Comparison of ENCODE assay signal across 8 mouse cellular contexts in the genomic region with DNA sequence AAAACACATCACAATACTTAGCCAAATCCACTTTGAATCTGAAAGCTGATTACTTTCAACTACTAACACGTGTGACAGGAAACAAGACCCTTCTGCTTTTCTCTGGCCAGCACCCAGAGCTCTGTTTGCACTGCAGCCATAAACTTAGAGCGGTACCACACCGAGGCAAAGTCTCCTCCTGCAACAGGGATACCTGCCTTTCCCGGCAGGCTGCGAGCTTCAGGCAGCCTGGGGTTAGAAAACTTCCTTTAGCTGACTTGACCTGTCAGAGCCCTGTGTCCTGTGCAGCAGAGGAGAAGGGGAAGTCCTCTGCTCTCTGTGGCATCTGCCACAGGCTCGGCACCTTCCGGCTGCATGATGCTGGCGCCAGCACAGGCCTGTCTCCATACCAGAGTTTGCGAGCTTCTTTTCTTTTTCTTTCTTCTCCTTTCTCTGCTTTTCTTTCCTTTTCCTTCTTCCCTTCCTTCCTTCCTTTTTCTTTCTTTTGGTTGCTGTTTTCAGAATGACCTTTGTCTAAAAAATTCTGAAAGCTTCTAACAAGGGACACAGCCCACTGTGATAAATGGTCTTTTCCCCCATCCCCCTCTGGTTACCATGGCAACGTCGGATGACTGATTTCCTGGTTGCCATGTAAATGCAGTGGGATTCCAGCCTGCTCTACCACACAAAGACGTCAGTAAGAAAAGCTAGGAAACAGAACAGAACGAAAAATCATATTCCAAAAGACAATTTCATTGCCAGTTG. TPM values are rescaled to one million over a fixed set of nuclear protein-coding genes. Genes with fewer than 3 reads are reported as not detected.
A peak's percentile ranks its signal among the peaks of the same experiment; 100 is the strongest.
DNase-seq lines count a peak whose midpoint lies in the region; ATAC-seq lines count a peak whose summit lies in the region.

No protein-coding gene starts in this region.

- H3K27ac ChIP-seq in hindbrain, embryonic 14.5 days, result peak overlapping the region; percentile 99

- DNase-seq in T-cell, adult 2 months (ENCODE audit: low spot score), result peak; percentile 62
- peak; percentile 97 to 98 for DNase-seq in cerebellum, postnatal 10 days
- peak; percentile 51 to 75 for DNase-seq in frontal cortex, postnatal 25 days (ENCODE audit: low spot score in 2 of 2)
- peak; percentile 98 for DNase-seq in hindbrain, embryonic 14.5 days (ENCODE audit: low spot score)
- DNase-seq in layer of hippocampus, postnatal 36 days, result peak; percentile 73 to 85
- peak; percentile 64 for DNase-seq in lung, postnatal 14 days
- peak; percentile 88 for DNase-seq in right cerebral cortex, adult 18-20 months
- DNase-seq in c-Kit-positive CD71-positive TER-119-positive erythroid progenitor cells, embryonic 14.5 days (ENCODE audit: low spot score), result no peak

- H3K4me1 ChIP-seq in hindbrain, embryonic 14.5 days (replicated peaks; ENCODE audit: control insufficient read depth, insufficient read depth, low read length), result peaks cover 34% of the 10 kb centered on the region

- WGBS in hindbrain, embryonic 14.5 days, result under 1% methylated on average over 13 of the region's 13 CpGs

- H3K27me3 ChIP-seq in hindbrain, embryonic 14.5 days (ENCODE audit: control insufficient read depth, insufficient read depth, low read length), result no peaks in the 10 kb centered on the region

- peak overlapping the region; percentile 58 for H3K4me2 ChIP-seq in hindbrain, embryonic 14.5 days (replicated peaks)

- H3K4me3 ChIP-seq in hindbrain, embryonic 14.5 days (replicated peaks; ENCODE audit: low read length), result peak overlapping the region; percentile 18

- H3K9ac ChIP-seq in hindbrain, embryonic 14.5 days, result peak overlapping the region; percentile 60

- ATAC-seq in hindbrain, embryonic 14.5 days (ENCODE audit: low FRiP score), result peak; percentile 92

- H3K36me3 ChIP-seq in hindbrain, embryonic 14.5 days (replicated peaks; ENCODE audit: control insufficient read depth, insufficient read depth), result no peaks in the 10 kb centered on the region

- H3K9me3 ChIP-seq in hindbrain, embryonic 14.5 days (ENCODE audit: control insufficient read depth, low read length), result no peaks in the 10 kb centered on the region

RNA-seq across cellular contexts. Expression of a gene that starts 9.4 kb away (rescaled TPM):
- 362 and 393 TPM in 2 replicates for polyA plus RNA-seq in hindbrain, embryonic 14.5 days (2014; fragmentation: Nextera tagmentation; extraction: Ambion mirVana)
- 100 to 1,000 TPM; 284 to 297 TPM for total RNA-seq in layer of hippocampus, postnatal 36 days (2021)
